Mouse (Mus musculus) cerebellum, adult 9-10 months (tissue): ENCODE measurements around the gene Mucl3.
A peak's percentile ranks its signal among the peaks of the same experiment; 100 is the strongest.

Source experiments
- DNase-seq: peaks from one replicate; pipeline ENCODE4 v3.0.0; 2022

Mucl3 gene

DNA sequence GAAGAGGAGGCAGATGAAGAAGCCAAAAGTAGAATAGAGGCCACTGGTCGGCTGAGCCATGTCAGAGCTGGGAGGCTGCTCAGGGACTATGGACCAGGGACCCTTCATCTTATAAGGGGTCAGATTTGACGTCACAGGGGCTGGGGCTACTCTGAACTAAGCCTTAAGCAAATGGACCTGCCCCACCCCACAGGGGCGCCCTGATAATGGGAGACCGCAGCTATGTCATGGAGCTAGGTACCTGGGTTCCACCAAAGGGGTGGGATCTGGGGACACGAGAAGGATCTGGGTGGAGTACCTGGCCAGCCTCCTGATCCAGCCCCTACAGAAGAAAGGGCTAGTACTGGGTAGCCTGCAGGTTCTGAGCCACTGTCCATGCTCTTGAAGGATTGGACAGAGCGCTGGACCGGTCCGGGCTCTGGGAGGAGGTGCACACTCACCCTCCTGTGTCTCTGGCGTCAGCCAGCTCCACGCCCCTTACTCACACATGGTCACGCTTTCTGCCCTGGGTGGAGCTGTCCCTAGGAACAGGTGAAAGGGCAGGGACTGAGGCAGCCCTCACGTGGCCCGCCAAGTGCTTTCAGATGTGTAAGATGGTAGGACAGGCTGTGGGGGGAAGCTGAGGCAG is at the start of gene Mucl3:
Mucl3 (minus strand) TSS at position 87 of the 628 bp plus-strand sequence.
- no peak for DNase-seq

DNA sequence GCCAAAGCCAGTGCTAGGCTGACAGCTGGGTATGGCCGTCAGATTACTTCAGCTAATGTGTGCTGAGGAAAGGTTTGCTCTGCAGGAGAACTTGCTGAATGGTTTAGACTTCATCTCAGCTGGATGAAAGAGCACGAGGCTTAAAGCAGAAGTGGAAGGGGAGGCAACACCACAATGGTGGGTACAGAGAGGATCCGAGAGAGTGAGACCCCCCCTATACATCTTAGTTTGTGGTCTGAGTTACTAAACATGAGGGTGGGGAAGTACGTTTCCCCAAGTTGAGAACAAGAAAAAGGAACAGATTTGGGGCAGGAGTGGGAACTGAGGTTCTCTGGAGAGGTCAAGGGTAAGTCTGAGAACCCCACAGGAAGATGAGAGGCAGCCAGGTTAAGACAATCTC is 48.9 kb upstream of the Mucl3 start:
- DNase-seq, result no peak

DNA sequence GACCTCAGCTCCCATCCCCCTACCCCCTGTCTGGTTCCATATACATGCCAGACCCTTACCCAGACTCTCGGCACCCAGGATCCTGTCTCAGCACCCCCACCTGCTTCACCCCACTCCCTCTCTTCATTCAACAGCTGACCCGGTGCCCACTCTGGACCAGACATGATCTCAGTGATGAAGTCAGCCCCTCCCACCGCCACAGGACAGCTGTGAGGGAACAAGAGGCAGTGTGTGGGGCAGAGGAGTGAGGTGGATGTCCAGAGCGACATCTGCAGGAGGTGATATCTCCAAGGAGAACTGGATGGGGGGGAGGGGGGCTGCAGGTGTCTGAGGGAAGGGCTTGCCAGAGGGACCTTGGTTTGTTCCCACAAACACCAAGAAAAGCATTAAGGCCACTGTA is 48.3 kb upstream of the Mucl3 start:
- DNase-seq, result no peak

DNA sequence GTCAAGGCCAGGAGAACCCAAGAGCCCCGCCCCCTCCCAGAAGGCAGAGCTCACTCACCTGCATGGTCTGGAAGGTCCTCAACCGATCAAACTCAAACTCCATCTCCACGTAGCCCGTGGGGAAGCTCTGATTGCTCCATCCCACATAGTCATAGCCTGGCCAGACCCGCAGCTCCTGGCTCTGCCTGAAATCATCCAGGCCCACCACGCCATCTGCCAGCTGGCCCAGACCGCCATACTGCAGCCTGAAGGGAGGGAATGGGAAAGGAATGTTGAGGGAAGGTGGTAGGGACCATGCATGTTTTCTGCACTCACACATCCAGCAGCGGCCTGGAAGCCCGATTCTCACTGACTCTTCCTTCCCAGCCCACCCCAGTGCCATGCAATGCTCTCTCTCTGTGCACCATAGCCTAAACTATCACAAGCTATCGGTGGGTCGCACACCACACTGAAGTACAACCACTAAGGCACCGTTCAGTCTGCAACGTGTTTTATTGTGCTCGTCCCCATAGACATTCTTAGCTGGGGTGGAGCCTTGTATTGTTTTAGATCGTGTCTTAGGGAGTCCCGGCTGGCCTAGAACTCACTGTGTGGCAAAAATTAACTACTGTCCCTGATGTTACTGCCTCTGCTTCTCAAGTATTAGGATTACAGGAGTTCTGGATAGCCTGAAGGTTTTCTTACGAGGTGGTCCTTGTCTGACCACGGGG is 46.6 kb upstream of the Mucl3 start:
- DNase-seq, result no peak

DNA sequence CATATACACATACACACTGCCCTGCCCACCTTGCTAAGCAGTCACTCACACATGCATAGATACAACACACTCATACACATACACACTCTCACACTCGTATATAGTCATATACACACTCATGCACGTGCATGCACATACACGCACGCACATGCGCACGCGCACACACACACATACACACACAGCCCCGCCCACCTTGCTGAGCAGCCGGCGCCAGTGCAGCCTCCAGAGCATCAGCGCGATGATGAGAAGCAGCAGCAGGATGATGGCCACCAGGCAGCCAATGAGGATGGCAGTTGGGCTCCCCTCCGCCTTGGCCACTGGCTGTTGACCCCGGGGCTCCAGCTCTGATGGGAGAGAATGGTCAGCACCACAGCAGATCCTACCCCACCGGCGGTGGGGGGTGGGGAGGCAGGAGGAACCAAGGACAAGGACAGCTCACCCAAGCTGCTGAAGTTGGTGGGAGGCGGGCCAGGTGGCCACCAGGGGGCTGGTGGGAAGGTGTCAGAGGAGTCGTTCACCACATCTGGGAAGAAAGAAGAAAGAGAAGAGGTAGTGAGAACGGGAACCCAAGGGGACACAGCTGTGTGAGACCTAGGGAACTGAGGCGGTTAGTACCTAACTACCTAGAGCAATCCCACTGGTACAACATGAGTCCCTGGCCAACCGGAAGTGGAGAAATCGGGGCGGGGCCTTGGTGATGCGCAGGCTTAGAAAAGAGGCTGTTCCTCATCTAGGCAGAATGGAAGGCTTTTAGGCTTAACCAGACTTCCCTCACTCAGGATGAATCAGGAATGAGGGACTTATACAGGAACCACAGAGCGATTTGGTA is 45.1 kb upstream of the Mucl3 start:
- no peak for DNase-seq

DNA sequence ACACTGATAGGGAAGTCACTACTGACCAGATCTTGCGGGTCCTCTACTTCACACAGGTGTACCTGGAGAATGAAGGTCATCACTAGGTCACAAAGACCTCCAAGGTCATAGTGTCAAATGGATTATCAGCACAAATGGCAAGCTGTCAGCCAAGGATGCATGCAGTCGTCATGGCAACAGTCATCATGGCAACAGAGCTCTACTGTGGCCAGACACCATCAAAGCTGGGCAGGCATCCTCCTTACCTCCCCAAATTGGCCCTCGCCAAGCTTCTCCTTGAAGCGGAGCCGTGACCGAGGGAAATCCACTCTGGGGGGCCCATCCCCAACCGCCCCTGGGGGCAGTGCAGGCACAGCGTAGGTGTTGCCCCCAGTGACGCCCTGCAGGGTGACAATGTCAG is 41.6 kb upstream of the Mucl3 start:
- no peak for DNase-seq

DNA sequence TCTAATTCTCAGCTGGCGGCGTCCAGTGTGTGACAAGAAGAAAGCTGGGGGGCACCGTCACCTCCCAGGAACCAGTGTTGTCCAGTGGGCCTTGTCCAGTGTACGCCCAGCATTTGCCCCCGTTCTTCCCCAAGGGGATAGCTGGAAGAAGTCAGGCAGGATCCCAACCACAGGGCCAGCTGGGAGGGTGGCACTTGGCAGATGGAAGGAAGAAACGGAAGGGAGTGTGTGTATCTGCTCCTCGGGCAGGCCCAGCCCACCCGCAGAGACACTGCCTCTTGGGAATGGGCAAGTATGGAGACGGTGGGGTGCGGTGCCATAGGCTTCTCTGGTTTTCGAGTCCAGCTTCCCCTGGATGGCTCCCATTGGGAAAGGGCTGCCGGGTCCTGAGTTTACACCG is 38.5 kb upstream of the Mucl3 start:
- DNase-seq, result no peak

DNA sequence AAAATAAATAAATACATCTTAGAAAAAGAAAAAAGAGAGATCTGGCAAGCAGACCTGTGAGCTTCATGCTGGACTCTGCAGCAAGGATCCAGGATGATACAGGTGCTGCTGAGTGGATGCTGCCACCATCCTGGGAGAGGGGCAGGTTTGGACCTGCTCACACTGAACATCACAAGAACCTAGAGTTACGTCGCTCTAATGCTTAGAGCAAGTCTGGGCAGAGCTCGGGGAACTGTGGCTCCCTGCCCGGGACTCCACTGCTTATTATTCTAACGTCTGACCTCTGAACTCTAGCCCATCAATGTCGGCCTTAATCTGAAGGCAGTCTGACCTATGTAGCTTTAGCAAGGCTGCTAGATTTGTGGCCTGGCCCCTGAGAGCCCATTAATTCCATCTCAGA is 37.1 kb upstream of the Mucl3 start:
- no peak for DNase-seq

DNA sequence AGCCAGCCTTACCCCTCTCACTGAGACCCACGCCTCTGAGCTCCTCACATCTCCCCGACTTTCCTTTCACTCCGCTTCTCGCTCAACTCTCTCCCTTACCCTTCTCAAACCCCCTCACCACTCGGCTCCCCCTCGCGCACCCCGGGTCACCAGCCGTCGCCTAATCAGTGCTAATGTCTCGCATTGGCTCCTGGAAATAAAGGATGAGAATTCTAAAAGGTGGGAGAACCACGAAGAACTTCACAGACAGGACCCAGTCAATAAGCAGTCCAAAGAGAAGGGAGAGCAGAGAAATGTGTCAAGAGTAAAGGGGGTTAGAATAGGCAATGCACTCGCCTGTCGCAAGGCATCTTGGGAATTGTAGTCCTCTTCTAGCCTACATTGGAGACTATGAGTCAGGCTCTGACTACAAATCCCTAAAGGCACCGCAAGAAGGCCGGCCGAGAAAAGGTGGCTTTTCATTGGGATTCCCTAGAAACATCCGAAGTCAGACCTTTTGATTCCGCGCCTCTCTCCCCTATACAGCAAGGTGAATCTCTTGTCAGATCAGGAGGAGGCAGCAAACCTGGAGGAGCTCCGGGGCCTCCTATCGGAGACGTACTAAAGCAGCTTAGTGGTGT is 30.0 kb upstream of the Mucl3 start, which contains the start of gene Gtf2h4:
Gtf2h4 (minus strand) TSS at position 324 of the 620 bp plus-strand sequence.
- peak; percentile 98 for DNase-seq

DNA sequence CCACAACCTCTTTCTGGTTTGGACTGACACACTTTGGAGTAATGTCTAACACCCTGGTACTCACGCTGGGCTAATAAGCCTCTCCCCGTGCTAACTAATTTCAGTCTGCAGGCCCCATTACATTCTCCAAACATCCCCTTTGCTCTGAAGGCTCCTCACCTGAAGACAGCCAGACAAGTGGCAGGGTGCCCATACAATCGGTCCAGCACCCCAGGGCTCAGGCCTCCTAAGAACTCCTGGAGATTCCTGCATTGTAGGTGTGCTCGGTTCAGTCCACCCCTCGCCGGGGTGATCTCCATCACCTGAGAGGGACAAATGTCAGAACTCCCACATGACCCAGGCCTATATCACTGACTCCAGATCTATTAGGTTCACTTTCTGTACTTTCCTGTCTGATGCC is 29.0 kb upstream of the Mucl3 start:
- DNase-seq, result no peak

DNA sequence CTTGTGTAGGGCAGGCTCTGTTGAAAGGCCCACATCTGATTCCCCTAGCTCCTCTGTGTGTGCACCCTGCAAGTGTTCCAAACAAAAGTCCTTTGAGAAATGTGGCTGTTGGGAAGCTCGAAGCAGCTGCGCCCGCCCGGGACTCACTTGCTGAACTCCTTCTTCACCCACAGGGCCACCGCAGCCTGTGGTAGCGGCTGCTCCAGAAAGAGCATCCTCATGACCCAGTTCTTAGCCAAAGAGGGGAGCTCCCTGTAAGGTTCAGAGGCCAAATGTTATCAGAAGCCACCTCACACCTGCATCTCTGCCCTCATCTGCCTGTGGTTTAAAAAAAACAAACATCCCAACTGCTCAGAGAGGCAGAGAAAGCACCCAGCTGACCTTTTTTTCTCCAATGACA is 28.4 kb upstream of the Mucl3 start:
- DNase-seq, result no peak

DNA sequence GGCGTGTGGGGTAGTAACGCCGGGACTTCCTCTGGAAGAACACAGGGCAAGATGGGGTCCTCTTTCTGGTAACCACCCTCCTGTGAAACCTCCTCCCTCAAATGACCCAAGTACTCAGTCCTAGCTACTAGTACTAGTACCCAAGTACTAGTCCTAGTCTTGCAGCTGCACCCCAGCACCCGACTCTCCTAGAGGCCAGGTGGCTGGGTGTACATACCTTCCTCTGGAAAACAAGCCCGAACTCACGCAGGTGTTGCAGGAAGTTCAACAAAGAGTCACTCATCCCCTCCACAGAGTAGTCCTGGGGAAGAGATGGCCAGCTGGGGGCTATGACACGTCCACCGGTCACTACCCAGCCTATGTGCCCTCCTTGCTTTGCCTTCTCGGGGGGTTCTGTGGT is 26.2 kb upstream of the Mucl3 start:
- DNase-seq, result no peak

DNA sequence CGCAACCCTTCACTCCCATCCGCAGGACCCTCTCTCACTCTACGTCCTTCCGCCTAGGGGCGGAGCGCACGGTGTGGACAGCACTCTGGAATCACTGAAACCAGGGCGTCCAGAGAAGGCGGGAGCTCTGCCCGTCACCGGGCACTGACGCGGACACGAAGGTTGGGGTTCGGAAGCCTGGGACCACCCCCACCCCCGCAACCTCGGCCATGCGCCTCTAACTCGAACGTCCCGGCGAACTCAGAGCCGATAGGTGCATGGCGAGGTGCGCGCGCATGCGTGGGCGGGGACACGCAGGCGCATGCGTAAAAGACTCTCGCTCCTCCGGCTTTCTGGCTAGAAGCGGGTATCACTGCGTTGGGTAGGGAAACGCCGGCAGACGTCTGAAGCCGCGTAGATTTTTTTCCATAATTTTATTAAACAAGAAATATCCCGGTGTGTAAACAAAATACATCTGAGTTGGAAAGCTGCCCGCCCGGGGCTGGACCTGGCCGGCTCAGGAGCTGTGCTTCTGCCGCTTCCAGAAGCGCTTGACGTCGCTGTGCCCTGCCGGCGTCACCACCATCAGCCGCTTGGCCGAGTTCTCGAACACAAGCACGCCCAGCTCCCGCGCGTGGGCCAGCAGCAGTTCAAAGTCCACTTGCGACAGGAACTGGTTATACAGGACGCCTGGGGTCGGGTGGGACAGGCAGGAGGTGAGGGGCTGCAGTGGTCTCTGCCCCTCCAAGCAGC is 24.0 kb upstream of the Mucl3 start, which contains the start of gene Vars2:
Vars2 (minus strand) TSS at position 259 of the 732 bp plus-strand sequence.
- peak; percentile 98 for DNase-seq

DNA sequence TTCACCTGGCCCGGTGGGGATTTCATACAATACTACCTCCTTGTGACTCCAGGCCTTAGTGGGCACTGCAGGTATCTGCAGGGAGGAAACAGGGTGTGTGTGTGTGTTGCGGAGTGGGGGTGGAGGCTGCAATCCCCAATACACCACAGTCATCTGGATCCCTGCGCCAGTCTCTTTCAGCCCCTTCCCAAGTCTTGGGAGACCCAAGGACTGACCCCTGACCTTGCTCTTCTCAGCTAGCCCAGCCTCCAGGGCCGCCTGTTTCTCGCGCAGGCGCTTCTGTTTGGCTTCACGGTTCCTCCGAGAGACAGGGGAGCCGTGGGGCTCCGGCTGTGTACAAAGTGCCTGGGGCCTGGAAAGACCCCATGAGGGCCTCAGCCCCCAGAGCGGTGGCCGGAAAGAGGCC is 23.4 kb upstream of the Mucl3 start:
- no peak for DNase-seq

DNA sequence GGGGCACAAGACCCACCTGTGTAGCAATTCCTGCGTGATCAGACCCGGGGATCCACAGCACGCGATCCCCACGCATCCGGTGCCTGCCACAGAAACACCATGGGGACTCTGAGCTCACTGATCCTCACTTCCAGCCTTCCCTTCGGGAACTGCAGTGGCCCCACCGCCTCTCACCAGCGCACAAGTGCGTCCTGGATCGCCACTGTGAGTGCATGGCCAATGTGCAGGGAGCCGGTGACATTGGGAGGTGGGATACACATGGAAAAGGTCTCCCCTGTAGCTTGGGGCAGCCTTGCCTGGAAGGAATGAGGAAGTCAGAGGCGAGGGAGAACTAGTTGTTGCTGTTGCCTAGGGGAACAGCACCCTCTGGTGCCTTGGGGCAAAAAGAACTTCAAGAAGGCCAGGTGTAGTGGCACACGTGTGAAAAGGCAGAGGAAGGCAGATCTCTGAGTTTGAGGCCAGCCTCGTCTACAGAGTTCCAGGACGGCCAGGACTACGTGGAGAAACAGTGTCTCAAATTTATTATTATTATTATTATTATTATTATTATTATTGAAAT is 22.5 kb upstream of the Mucl3 start:
- no peak for DNase-seq

DNA sequence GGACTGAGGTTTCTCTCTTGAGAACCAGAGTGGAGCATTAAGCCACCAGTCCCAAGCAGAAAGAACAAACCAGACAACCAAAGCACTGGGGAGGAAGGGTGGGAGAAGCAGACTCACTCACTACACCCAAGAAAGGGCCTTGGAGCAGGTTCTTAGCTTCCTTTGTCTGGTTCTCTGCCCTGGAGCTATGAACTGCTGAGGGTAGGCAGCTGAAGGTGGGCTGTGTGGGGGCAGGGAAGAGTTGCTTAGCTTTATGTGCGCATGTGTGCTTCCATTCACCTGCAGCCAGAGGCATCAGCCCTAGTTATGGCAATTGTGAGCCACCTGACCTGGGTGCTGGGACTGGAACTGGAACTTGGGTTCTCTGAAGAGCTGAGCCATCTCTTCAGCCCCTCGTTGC is 9.6 kb upstream of the Mucl3 start:
- DNase-seq, result no peak

DNA sequence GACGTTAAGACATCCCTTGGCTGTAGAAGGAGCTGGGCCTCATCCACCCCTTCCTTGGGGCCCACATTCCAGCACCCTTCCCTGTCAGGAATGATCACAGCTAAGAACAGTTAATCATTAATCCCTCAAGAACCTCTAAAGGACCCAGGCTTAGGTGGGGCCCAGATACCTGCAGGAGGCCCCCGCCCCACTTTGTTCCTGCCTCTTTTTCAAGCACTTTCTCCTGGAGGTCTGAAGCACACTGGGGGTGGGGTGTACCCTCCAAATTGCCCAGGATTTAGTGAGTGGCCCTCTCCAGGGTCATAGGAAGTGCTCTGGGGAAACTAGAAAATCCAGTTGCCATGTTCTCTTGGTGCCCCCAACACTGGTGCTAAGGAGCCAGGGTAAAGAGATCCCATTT is 5.9 kb upstream of the Mucl3 start:
- no peak for DNase-seq

DNA sequence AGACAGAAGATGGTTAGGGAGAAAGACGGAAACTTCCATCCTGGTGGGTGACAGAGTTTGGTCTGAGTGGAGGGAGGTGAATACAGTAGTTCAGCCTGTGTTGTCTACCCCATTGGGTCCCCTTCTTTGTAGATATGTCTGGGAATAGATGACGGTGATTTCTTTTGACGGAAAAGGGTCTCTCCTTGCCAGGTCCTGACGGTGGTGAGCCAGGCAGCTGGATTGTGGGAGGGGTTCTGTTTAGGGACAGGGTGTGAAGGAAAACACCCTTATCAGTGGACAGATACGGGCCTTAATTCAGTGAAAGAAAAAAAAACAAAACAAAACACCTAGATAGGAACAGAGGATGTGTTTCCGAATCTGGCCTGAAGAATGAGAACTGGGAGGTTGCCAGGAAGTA is 4.1 kb downstream of the Mucl3 start:
- DNase-seq, result no peak

DNA sequence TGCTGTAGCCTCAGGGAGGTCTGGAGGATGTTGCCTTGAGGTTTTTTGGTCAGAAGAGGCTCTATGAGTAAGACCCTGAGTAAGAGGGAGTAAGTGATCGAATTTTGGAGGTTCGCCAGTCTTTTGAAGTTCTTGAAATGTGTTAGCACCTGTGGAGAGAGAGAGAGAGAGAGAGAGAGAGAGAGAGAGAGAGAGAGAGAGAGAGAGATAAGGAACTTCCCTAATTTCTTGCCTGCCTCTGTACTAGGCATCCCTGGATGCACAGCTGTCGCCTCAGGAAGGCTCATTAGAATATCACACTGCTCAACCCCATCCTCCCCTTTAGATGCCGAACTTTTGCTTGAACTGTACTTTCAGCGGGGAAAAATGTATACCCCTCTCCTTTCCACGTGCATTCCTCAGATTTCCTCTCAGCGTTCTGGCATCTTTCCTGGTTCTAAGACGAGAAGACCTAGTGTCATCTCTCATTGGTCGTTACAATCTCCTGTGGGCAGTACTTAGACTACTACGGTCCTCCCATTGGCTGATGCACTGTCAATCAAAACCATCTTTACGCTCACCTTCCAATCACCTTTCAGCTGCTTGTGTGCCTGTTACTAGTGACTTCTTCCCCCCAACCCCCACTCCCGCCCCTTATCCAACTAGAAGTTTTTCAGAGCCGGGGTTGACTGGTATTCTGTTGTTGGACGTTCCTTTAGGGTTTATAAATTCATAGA is 4.9 kb downstream of the Mucl3 start:
- no peak for DNase-seq

DNA sequence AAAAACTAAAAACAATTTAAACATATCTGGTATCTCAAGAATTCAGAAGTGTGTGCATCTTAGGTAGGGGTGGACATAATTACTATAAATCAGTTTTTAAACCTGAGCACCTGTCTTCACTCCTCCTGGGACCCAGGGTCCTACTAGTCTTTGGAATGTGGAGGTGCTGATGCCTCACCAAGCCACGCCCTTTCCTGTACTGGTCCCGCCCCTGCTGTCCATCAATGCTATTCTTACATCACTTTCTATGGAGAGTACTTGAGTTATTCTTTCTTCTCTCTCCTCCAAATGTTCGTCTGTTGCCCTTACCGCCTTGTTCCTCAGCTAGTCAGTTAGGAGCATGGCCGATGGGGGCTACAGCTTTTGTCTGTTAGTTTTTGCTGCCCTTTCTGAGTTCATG is 7.1 kb downstream of the Mucl3 start:
- peak; percentile 55 for DNase-seq

DNA sequence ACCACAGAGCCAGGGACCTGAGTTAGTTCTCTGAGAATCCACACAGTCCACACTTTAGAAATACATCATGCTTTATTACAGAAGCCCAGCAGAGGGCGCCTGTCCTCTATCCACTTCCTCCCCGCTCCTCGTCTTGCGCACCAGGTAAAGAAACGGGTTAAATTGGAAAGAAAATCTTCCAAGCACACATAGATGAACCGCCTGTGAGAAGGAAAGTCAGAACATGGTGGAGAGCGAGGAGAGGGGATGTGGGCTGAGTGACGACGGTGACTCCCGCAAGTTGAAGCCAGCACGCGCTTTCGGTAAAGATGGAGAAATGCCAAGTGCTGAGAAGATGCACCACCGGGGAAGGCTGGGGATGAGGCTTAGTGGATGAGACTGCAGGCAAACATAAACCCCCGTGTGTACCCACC is 7.8 kb downstream of the Mucl3 start:
- peak; percentile 88 for DNase-seq

DNA sequence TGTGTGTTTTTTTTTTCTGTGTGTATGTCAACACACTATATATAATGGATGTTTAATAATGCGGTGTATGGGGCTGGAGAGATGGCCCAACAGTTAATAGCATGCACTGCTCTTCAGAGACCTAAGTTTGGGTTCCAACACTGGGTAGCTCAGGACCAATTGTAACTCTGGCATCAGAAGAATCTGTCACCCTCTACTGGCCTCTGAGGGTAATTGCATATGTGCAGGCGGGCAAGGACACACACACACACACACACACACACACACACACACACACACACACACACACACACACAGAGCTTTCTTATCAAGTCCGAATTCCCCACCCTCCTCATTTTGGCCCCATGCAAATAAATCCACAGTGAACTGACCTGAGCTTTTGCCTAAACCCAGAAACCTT is 8.3 kb downstream of the Mucl3 start:
- no peak for DNase-seq
